Mouse (Mus musculus) CH12.LX (cell line): ENCODE data around the gene Smarcc2.

Source experiments
- ELF1 ChIP-seq: IDR thresholded peaks from 2 replicates; pipeline ENCODE4 v1.6.1; 2014; ENCODE audit warnings: low read depth, mild to moderate bottlenecking, inconsistent platforms, low read length, improper control_type of control experiment
- RAD21 ChIP-seq: IDR thresholded peaks from 2 replicates; pipeline ENCODE4 v1.6.1; 2011; ENCODE audit warnings: low read depth, mild to moderate bottlenecking, low read length, improper control_type of control experiment, moderate library complexity
- TBP ChIP-seq: conservative IDR thresholded peaks from 2 replicates; pipeline ENCODE4 v1.6.1; 2011; ENCODE audit warnings: low read depth, low read length, improper control_type of control experiment

DNA sequence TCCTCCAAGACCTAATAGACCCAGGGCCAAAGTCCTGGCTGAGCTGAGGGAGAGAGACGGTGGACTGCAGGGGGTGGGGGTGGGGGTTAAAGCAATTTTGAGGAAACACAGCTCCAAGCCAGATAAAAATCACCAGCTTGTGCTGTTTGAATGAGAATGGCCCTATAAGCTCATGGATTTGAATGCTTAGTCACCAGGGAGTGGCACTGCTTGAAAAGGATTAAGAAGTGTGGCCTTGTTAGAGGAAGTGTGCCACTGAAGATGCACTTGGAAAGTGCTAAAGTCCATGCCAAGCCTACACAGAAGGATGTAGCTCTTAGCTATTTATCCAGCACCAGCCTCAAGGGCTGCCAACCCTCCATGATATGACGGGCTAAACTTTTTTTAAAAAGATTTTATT is 76.2 kb downstream of the Smarcc2 start:
- no peak for TF ChIP-seq TBP
- TF ChIP-seq RAD21 = no peak
- no peak for TF ChIP-seq ELF1
